Mouse (Mus musculus) cortical plate, adult 2 months (tissue): Measurements from ENCODE around the gene Pwp2.

ENCODE experiments used
- CTCF ChIP-seq: fragments of 200-500 bp; IDR thresholded peaks from 2 replicates; pipeline ENCODE4 v1.5.1; 2011; ENCODE audit warnings: mild to moderate bottlenecking, control low read depth, low read length; ENCODE audit not compliant: insufficient read depth; ENCODE audit errors: extremely low read depth
- POLR2A ChIP-seq: fragments of 200-500 bp; IDR thresholded peaks from 2 replicates; pipeline ENCODE4 v1.6.1; 2011; ENCODE audit warnings: mild to moderate bottlenecking, low read length, control low read depth; ENCODE audit not compliant: insufficient read depth; ENCODE audit errors: extremely low read depth

GRCm38 (mm10) chr10:78183577-78183976 is 1.4 kb downstream of the Pwp2 start:
- TF ChIP-seq POLR2A = no peak
- no peak for TF ChIP-seq CTCF
